Mouse (Mus musculus) embryo, embryonic 11.5 days (tissue): ENCODE measurements around the gene Alg1.
"Not testable (repeated sequence)": the region's sequence is repeated elsewhere in the genome, so short reads cannot be mapped to it uniquely, and the experiment has no call there.

Experiments
- DNase-seq: peaks from one replicate; pipeline ENCODE4 v3.0.0-alpha.2; 2012; ENCODE audit warnings: low read depth, low spot score

Gene Alg1

GRCm38 (mm10) chr16:5233418-5234313 is at the start of gene Alg1:
TSS of gene Alg1 (plus strand) at chr16:5233621.
- DNase-seq: peak; percentile 89

DNA sequence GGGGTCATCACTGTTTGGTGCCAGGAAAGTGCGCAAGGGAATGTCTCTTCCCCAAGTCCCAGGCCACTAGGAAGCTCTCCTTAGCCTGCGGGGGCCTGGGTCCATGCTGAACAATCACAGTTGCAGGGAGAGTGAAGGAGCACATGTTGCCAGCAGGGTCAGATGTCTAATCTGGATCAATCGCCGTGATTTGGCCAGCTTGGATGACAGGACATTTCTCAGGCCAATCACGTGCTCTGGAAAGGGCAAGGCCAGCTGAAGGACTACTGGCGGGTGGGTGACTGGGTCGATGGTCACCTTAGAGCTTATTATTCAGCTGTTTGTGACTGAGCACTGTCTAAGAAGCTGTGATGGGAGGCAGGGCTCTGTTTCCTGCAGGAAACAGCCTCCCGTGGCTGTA is 49.3 kb upstream of the Alg1 start:
- no peak for DNase-seq

DNA sequence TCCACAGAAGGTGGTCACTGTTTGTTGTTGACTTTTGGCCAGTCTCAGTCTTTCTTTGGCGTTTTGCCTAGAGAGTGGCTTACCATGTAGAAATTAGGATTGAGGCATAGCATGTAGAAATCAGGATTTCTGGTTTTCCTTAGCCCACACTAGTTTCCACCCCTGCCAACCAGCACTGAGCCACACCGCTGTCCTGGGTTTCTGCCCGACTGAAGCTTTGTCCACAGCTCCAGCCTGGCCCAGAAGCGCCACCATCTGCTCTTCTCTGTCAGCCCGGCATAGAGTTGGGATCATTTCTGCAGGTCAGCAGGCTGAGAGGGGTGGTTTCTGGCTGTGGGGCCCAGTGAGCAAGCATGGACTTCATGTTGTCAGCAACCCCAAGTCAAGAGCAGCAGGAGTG is 48.5 kb upstream of the Alg1 start:
- DNase-seq: no peak

DNA sequence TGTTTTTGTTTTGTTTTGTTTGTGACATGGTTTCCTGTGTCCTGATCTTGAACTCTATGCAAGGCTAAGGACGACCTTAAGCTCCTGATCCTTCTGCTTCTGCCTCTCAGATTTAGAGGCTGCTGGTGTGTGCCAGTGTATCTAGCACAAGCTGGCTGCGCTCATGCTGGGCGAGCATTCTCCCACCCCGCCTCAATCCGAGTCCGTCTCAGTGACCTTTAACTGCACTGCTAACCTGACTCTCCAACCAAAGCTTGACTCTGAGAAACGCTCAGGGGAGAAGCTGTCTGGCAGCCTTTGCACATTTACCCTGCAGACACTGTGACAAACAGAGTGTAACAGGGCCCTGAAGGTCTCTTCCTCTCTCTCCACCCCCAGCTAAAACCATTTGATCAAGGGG is 47.7 kb upstream of the Alg1 start:
- DNase-seq: no peak

GRCm38 (mm10) chr16:5186234-5186633 is 47.2 kb upstream of the Alg1 start:
- no peak for DNase-seq

- DNase-seq: peak; percentile 48
Observed at GRCm38 (mm10) chr16:5195080-5195479, 38.3 kb upstream of the Alg1 start.

DNA sequence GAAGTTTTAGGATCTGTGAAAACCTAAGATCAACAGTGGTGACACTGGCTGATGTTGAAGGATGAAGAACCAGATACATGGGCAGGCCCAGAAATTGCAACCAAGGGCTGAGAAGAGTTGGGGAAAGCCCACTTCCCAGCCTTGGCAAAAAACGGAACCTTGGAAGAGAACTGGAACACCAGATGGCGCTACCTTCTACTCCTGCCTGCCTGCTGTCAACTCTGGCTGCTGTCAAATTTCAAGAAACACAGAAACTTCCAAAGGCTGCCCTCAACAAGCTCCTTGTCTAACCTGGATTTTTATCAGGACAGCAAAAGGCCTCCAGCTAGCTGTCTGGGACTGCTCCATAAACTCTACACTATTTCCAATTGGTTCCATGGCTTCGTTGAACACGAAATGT is 30.7 kb upstream of the Alg1 start:
- peak; percentile 17 for DNase-seq

DNA sequence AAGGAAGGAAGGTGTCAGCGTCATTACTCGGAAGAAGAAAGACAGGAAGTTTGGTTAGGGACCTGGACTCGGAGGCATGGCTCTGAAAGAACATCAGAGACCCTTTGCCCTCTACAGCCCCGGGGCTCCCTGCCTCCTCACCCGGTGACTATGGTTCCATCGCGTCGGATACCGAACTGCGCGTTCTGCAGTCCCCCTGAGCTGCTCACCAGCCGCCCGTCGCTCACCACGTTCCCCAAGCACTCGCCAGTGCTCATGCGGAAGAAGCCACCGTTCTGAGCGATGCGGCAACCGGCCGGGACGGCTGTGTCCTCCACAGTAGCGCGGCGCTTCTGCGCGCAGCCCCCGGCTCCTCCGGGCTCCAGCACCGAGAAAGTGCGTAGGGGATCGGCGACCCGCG is 30.2 kb upstream of the Alg1 start:
- no peak for DNase-seq

GRCm38 (mm10) chr16:5203668-5204433 is 29.6 kb upstream of the Alg1 start, which contains the start of gene Nagpa:
TSS of gene Nagpa (minus strand) at chr16:5204012.
- DNase-seq: peak; percentile 82

GRCm38 (mm10) chr16:5205431-5205970 is 27.9 kb upstream of the Alg1 start:
- no peak for DNase-seq

DNA sequence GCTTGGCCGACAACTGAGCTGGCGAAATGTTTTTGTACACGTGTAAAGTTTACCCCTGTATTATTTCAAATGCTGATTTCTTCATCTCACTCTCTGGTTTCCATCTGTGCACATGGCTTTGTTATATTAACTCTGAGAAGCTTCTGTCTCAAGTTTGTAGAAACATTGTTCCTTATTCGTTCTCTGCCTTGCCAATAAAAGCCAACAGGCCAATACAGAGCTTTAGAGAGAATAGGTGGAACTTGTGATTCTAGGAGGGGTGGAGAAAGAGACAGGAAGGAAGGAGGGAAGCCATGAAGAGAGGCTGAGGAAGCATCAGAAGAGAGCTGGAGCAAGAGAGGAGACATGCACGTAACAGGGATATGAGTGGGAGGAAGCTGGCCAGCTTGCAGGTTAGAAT is 27.4 kb upstream of the Alg1 start:
- DNase-seq: no peak

DNA sequence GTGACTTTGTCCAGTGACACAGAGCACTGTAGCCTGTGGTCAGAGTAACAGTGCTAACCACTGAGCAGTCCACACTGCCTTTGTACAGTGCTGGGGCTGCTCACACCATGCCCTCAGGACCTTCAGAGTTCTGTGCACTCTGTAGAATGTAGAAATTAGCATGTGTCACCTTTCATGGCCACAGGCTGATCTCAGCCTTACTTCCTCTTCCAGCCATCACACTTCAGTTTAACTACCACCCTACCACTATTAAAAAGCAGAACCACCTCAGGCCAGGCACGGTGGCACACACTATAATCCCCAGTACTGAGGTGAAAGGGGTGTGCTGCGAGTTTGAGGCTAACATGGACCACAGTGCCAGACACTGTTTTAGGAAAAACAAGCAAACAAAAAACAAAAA is 23.1 kb upstream of the Alg1 start:
- DNase-seq: no peak

GRCm38 (mm10) chr16:5212150-5212549 is 21.3 kb upstream of the Alg1 start:
- no peak for DNase-seq

DNA sequence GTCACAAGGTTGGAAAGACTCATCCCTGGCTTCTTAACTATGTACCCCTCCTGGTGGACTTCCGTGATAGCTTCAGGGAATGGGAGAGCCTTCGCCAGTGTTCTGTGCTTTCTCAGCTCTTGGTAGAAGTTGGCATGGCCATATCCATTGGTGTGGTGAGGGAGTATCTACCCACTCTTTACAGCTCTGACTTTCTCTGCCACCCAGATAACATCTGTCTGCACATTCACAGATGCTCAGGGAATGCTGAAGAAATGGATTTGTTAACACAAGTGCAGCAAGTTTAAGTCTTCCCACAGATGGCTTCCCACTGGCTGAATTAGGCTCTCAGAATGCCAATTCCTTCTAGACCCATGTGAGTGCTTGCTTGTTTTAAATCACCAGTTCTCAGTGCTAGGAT is 19.3 kb upstream of the Alg1 start:
- DNase-seq: no peak

GRCm38 (mm10) chr16:5216686-5217085 is 16.7 kb upstream of the Alg1 start:
- DNase-seq: no peak

DNA sequence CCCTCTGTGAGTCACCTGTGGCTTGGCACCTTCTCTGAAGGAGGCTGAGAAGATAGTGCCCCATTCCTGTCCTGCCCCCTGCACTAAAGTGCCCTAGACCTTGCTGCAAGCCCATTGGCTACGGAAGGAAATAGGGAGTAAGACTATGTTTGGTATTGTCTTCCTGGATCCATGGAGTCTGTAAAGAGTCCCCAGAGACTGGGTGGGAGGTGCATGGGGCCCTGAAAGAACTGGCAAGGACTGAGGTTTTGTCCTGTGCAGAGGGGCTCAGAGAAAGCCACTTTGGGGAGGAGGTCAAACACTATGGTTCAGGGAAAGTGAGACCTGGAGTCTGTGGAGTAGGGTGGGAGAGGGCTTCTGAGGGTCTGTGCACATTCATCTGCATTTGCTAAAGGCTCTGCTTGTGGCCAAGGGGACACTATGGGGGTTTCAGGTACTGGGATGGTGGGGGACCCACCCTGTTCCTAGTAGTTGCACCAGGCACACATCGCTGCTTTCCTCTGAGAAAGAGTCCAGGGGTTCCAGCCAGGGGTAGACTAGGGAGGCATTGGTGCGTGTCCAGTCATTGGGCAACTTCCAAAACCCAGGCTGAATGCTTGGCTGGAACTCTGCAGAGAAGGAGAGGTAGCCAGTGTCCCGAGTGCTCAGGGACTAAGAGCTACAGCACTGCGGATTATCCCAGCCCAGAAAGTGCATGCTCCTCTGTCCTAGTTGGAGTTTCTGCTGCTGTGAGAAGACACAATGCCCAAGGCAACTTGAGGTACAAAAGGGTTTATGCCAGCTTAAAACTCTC is 15.9 kb upstream of the Alg1 start:
- no peak for DNase-seq

GRCm38 (mm10) chr16:5221403-5221802 is 12.0 kb upstream of the Alg1 start:
- DNase-seq: no peak

GRCm38 (mm10) chr16:5222140-5222539 is 11.3 kb upstream of the Alg1 start, which contains the start of gene AU021092:
TSS of gene AU021092 (minus strand) at chr16:5222299.
- no peak for DNase-seq

DNA sequence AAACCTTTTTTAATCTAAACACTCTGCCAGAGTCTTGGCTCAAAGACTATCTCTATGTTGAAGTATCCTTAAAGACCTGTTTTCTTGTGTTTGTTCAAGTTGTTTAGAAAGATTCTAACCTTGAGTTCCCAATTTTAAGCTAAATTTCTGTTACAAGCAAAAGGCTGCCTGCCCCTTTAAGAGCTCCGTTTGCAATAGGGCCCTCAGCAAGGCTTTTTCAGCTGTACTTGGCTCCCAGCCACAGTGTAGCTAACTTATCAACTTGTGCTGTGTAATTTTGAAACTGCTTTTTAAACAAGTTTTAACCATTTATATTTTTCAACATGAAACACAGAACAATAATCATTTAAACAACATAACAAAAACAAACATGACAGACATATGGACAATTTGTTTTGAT is 6.9 kb upstream of the Alg1 start:
- not testable (repeated sequence) for DNase-seq

GRCm38 (mm10) chr16:5227501-5227900 is 5.9 kb upstream of the Alg1 start:
- DNase-seq: not testable (repeated sequence)

DNA sequence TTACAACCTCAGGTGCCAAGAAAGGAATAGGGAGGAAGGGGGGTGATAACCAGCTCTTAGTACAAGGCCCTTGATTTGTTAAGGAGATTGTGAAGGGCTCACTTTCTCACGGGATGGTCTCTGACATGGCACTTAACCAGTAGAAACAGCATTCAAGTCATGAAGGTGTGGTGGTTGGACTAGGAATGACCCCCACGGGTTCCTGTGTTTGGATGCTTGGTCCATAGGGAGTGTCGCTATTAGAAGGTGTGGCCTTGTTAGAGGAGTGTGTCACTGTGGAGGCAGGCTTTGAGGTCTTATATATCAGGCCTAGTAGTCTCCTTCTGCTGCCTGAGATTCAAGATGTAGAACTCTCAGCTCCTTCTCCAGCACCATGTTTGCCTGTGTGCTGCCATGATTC is 5.3 kb upstream of the Alg1 start:
- not testable (repeated sequence) for DNase-seq

DNA sequence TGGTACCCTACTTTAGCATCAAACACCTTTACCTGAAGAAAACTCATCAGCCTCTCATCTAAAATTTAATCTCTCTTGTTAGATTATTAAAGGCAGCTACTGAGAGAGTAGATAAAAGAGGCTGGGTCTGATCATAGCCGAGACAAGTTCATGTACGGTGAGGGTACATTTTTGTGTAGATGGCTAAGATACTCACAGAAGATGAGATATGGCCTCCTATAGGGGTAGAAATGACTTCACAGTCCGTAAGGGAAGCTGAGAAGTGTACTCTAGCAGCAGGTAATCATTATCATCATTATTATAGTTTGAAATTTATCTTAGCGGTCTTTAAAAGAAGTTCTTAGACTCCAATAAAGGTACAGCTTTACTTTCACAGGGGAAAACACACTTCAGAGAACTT is 439 bp upstream of the Alg1 start:
- no peak for DNase-seq
